Mouse (Mus musculus) heart, embryonic 15.5 days (tissue): ENCODE measurements at regions not wholly inside any gene's neighbourhood (a gene's known extent, or its start where the extent isn't known, plus 50 kb on each side); places are given as distances from the start of the nearest gene placed in this dataset.
"Not testable (repeated sequence)": the region's sequence is repeated elsewhere in the genome, so short reads cannot be mapped to it uniquely, and the experiment has no call there.

Experiments used
- ATAC-seq: fragments of 200-750 bp; cut with Nextera tagmentation; replicated peaks from 2 replicates; pipeline ENCODE4 v1.8.0; 2017; ENCODE audit warnings: low read depth, moderate TSS enrichment; ENCODE audit not compliant: insufficient number of reproducible peaks, insufficient read depth, low FRiP score
- H3K27ac ChIP-seq: fragments of 300-500 bp; sonication (generic); 2 replicates; pipeline ENCODE4 v1.5.1; 2015; ENCODE audit warnings: mild to moderate bottlenecking, inconsistent platforms
- H3K27me3 ChIP-seq: fragments of 300-500 bp; sonication (generic); 2 replicates; pipeline ENCODE4 v1.6.1; 2015; ENCODE audit warnings: inconsistent platforms
- H3K36me3 ChIP-seq: fragments of 300-500 bp; sonication (generic); 2 replicates; pipeline ENCODE4 v1.6.1; 2015; ENCODE audit warnings: mild to moderate bottlenecking, inconsistent platforms
- H3K4me1 ChIP-seq: fragments of 300-500 bp; sonication (generic); replicated peaks from 2 replicates; pipeline ENCODE4 v1.6.1; 2015; ENCODE audit warnings: inconsistent platforms
- H3K4me2 ChIP-seq: fragments of 300-500 bp; sonication (generic); 2 replicates; pipeline ENCODE4 v1.6.1; 2015; ENCODE audit warnings: inconsistent platforms, mild to moderate bottlenecking, moderate library complexity
- H3K4me3 ChIP-seq: fragments of 300-500 bp; sonication (generic); 2 replicates; pipeline ENCODE4 v1.5.1; 2015; ENCODE audit warnings: mild to moderate bottlenecking, inconsistent platforms
- H3K9ac ChIP-seq: fragments of 300-500 bp; sonication (generic); 2 replicates; pipeline ENCODE4 v1.6.1; 2015; ENCODE audit warnings: mild to moderate bottlenecking, inconsistent platforms
- H3K9me3 ChIP-seq: fragments of 300-500 bp; sonication (generic); replicated peaks from 2 replicates; pipeline ENCODE4 v1.6.1; 2016; ENCODE audit warnings: inconsistent platforms
- WGBS: fragments of 180-500 bp; shearing (Covaris S2); methylation state at CpG from one replicate; pipeline ENCODE4 v1.1.7; 2015; ENCODE audit warnings: mixed read lengths; 5-methylcytosine and 5-hydroxymethylcytosine counted together

DNA sequence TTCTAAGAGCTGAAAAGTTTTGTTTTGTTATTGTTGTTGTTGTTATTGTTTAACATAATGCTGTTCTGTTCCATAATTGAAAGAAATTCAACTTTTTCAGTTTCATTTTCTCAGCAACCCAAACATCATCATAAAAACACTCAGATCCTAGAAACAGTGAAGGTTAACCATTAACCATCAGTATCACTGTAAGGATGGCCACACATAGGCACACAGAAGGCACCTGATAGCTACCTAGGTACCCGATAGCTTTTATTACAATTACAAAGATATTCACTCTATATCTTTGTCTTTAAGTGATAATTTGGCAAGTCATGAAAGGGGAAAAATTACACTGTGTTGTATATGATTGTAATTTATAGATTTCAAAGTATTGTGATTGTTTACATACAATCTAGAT is 75.1 kb upstream of the Anapc15-ps start:
- Histone ChIP-seq H3K4me1 (peaks cover 5% of the 10 kb centered on the region), H3K27me3 (no peaks in the 10 kb centered on the region), H3K9me3 (no peaks in the 10 kb centered on the region), H3K27ac (no peak overlapping the region), H3K4me2 (no peak overlapping the region), H3K36me3 (no peaks in the 10 kb centered on the region), H3K9ac (no peak overlapping the region), H3K4me3 (no peak overlapping the region)
- ATAC-seq: no peak
- 93% methylated on average over 1 of the region's 1 CpGs for WGBS

DNA sequence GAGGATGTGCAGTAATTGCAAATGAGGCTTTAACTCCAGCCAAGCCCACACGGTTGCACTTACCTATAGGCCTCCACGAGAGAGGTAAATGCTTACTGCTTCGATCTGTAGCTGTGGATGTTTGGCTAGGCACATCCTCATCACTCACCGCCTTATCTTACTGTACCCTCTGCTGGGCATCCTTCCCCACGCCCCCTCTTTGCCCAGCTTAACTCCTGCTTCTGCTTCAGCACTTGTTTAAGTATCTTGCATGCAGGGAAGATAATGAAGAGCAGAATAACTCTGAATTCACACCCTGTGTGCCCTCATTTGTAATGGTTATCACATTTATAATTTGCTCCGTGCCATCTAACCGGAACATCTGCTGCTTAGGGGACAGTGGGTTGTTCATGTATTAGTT is 74.7 kb upstream of the Anapc15-ps start:
- Histone ChIP-seq H3K9me3 (no peaks in the 10 kb centered on the region), H3K27ac (no peak overlapping the region), H3K27me3 (no peaks in the 10 kb centered on the region), H3K4me3 (no peak overlapping the region), H3K9ac (no peak overlapping the region), H3K4me1 (peaks cover 5% of the 10 kb centered on the region), H3K4me2 (no peak overlapping the region), H3K36me3 (no peaks in the 10 kb centered on the region)
- WGBS: 66% methylated on average over 7 of the region's 7 CpGs
- ATAC-seq: no peak

DNA sequence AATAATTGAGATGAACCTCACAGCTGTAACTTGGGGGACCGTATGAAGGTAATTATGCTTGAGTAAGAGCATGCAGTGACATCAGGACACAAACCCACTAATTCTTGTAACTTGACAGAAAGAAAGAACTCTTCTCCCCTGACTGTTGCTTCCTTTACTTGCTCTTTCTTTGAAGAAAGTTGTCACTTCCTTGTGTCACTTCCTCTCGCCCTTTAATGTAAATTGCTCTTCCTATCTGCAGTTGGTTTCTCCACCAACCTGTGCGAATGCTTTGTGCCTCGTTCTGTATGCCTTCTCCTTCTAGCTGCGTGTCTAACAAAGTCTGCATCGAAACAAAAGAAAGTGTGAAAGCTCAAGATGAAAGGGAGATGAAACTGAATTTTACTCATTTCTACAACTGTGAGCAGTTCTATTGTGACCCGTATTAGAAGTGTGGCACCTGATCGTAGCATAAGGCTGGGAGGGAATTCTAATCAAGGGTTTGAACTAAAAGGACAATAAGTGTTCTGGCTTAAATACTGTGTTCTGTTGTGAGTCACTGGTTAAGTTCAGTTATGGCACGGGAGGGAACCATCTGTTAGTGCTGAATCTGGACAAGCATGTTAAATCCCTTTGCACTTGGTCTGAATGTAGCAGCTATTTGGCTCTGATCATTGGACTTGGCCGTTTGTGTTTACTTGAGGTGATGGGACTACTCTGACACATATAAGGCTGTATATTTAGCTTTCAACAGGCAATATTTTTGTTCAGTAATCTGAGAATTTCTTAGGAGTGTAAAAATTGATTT is 72.8 kb upstream of the Anapc15-ps start:
- no peak for ATAC-seq
- Histone ChIP-seq H3K4me3 (no peak overlapping the region), H3K9me3 (no peaks in the 10 kb centered on the region), H3K36me3 (no peaks in the 10 kb centered on the region), H3K4me2 (no peak overlapping the region), H3K27ac (no peak overlapping the region), H3K27me3 (no peaks in the 10 kb centered on the region), H3K9ac (no peak overlapping the region), H3K4me1 (peaks cover 5% of the 10 kb centered on the region)
- 76% methylated on average over 10 of the region's 10 CpGs for WGBS

DNA sequence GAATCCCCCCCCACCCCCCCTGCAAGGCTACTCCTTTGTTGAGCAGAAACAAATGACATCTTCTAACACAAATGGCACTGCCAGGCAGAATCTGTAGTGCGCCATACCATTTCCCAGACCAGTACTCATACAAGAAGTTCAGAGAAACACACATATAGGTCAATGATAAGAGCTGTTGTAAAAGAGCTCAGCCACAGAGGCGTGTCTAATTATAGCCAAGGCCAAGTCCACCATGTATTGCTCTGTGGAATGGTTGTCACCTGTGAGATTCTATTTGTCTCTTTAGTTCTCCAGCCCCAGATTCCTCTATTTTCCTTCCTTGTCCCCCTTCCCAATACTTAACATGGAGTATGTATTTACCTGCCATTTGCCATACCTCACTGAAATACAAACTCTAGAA is 72.0 kb upstream of the Anapc15-ps start:
- H3K27me3 ChIP-seq: no peaks in the 10 kb centered on the region
- WGBS: 67% methylated on average over 2 of the region's 2 CpGs
- ATAC-seq: no peak

DNA sequence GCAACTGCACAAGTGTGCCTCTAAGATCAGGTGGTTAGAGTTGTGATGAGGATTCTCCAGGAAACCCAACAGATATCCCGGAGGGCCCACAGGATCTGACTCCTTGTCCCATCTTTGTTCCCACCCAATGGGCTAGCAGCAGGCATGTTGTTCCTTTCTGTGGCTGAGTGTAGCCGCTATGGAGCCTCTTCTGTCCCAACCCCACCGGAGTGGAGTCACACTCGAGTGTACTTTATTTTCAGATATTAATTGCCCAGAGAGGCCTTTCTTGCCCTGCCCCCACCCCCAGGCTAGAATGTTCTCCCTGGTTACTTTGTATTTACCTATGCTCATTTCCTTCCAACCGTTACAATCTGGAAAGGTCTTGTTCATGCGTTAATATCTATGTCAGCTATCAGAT is 70.4 kb upstream of the Anapc15-ps start:
- Histone ChIP-seq H3K9me3 (no peaks in the 10 kb centered on the region), H3K27ac (no peak overlapping the region), H3K36me3 (no peaks in the 10 kb centered on the region), H3K27me3 (no peaks in the 10 kb centered on the region), H3K4me3 (no peak overlapping the region), H3K4me1 (peaks cover 5% of the 10 kb centered on the region), H3K9ac (no peak overlapping the region), H3K4me2 (no peak overlapping the region)
- ATAC-seq: no peak
- WGBS: 83% methylated on average over 6 of the region's 6 CpGs

More for the DNA sequence above, 72.0 kb upstream of the Anapc15-ps start:
- Histone ChIP-seq H3K9ac (no peak overlapping the region), H3K4me3 (no peak overlapping the region), H3K9me3 (no peaks in the 10 kb centered on the region), H3K4me1 (peaks cover 5% of the 10 kb centered on the region), H3K4me2 (no peak overlapping the region), H3K36me3 (no peaks in the 10 kb centered on the region), H3K27ac (no peak overlapping the region)

DNA sequence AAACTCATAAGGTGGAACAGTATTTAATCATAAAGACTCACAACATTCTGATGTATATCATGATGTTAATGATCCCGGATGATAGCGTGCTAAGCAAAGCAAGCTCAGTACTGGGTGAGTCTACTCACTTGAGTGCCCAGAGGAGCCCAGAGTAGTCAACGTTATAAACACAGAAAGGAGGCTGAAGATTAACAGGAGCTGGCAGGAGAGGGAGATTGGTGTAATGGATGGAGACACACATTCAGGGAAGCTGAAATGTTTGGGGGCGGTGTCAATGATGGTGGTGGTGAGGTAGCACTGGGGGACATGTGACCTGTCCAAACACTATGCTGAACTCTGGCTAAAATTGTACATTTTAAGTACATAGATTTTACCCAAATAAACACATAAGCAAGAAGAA is 66.2 kb upstream of the Anapc15-ps start:
- H3K36me3 ChIP-seq: no peaks in the 10 kb centered on the region
- H3K27ac ChIP-seq: no peak overlapping the region
- H3K9me3 ChIP-seq: no peaks in the 10 kb centered on the region
- no peak overlapping the region for H3K4me3 ChIP-seq
- H3K9ac ChIP-seq: no peak overlapping the region
- no peak overlapping the region for H3K4me2 ChIP-seq
- H3K27me3 ChIP-seq: no peaks in the 10 kb centered on the region
- ATAC-seq: no peak
- no peaks in the 10 kb centered on the region for H3K4me1 ChIP-seq
- 87% methylated on average over 4 of the region's 4 CpGs for WGBS

DNA sequence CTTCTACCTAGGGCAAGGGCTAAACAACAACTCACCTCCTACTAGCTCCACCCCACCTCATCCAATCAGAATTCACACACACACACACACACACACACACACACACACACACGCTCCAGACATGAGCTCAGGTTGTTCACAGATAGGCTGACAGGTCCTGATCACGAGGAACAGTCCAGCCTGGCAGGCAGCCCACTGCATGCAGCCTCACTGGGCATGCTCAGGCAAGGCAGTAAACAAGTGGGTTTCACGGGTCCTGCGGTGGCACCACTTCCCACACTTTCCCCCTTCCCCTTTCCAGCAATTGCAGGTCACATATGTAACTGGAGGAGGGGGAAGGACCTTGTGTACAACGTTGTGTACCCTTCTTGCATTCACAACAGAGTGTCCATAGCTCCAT is 63.5 kb upstream of the Anapc15-ps start:
- not testable (repeated sequence) for H3K9ac ChIP-seq, H3K27me3 ChIP-seq, H3K4me1 ChIP-seq, H3K27ac ChIP-seq, ATAC-seq, H3K4me2 ChIP-seq, H3K36me3 ChIP-seq, H3K9me3 ChIP-seq, H3K4me3 ChIP-seq
- 53% methylated on average over 5 of the region's 5 CpGs for WGBS

DNA sequence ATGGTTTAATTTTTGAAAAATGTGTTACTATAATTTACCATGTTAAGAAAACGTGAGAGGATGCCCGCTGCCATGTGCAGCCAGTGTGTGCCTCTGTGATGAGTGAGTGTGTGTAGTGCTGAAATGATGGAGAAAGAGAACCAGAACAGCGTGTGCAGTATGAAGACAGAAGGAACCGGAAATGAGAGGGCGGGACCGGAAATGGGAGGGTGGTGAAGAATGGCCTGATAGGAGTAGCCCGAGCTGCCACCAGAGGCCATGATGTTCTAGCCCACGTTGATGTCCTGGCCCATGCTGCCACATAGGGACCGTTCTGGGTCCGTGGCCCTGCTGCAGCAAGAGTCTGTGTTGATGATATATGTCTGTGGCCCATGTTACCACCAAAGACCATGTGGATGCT is 57.8 kb upstream of the Anapc15-ps start:
- H3K27ac ChIP-seq: no peak overlapping the region
- no peaks in the 10 kb centered on the region for H3K36me3 ChIP-seq
- WGBS: 85% methylated on average over 10 of the region's 10 CpGs
- no peak overlapping the region for H3K4me2 ChIP-seq
- ATAC-seq: no peak
- H3K9me3 ChIP-seq: no peaks in the 10 kb centered on the region
- H3K27me3 ChIP-seq: no peaks in the 10 kb centered on the region
- no peak overlapping the region for H3K9ac ChIP-seq
- peaks cover 14% of the 10 kb centered on the region for H3K4me1 ChIP-seq
- no peak overlapping the region for H3K4me3 ChIP-seq

DNA sequence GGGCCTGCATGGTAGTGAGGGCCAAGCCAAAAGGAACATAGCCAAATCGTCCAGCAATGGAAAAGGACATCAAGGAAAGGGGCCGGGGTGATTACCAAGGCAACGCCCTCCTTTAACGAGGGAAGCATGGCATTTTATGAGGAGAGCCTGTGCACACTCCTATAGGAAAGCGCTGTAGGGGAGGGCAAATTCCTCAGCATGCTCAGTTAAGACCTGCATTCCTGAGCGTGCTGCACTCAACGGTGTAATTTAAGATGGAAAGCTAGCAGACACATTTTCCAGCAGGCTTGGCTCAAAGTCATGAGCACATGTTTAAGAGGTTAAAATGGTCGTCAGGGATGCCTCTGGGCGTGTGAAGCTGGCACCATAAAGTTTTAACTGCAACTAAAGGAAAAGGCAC is 56.6 kb upstream of the Anapc15-ps start:
- Histone ChIP-seq H3K9me3 (no peaks in the 10 kb centered on the region), H3K4me3 (no peak overlapping the region), H3K4me1 (peaks cover 21% of the 10 kb centered on the region), H3K27me3 (no peaks in the 10 kb centered on the region), H3K4me2 (peak overlapping the region; percentile 37), H3K27ac (peak overlapping the region; percentile 68), H3K9ac (no peak overlapping the region), H3K36me3 (no peaks in the 10 kb centered on the region)
- WGBS: 20% methylated on average over 9 of the region's 9 CpGs
- ATAC-seq: peak; percentile 69; the same call in 1 of the 2 replicates

DNA sequence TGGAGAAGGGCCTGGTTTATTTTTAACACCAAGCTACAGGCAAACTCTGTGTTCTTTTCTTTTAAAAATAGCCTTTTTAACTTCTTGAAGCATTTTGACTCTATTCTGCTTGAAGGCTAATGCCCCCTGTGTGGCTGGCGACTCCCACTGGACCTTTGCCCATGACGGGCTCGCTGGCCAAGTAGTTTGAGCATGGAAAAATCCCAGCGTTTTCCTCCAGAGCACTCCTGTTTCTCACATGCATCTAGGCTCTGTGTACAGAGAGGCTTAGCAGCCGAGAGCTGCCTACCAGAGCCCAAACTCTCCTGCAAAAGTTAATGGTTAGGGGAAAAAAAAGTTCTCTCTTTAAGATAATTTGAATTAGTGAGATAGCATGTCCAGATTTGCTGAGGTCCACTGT is 52.7 kb upstream of the Anapc15-ps start:
- H3K4me3 ChIP-seq: no peak overlapping the region
- H3K27me3 ChIP-seq: no peaks in the 10 kb centered on the region
- no peaks in the 10 kb centered on the region for H3K36me3 ChIP-seq
- H3K9ac ChIP-seq: no peak overlapping the region
- 32% methylated on average over 5 of the region's 5 CpGs for WGBS
- H3K27ac ChIP-seq: peak overlapping the region; percentile 48
- ATAC-seq: 0 out of 2 replicates have a peak, but pooled peaks have one; percentile 27
- peaks cover 21% of the 10 kb centered on the region for H3K4me1 ChIP-seq
- no peaks in the 10 kb centered on the region for H3K9me3 ChIP-seq
- H3K4me2 ChIP-seq: 0 out of 2 replicates have a peak overlapping the region, but pooled peaks have one; percentile 5

DNA sequence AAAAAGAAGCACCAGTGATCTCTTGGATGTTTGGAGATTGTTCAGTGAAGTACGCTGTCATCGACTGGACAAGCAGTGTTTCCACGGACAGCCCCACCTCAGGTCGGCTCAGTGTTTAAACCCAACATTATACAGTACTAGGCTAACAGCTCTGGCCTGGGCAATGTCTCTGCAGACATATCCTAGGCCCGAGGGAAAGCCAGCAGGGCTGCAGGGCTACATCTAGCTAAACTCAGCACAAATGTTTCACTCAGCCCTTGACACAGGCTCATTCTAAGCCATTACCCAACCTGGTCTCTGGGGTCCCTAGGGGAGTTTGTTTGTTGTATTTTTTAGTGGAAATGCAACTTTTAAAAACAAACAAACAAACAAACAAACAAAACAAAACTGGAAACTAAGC is 52.1 kb upstream of the Anapc15-ps start:
- Histone ChIP-seq H3K27me3 (no peaks in the 10 kb centered on the region), H3K4me2 (no peak overlapping the region), H3K9me3 (no peaks in the 10 kb centered on the region), H3K27ac (peak overlapping the region; percentile 48; the same call in 1 of the 2 replicates), H3K9ac (no peak overlapping the region), H3K4me3 (no peak overlapping the region), H3K4me1 (peaks cover 20% of the 10 kb centered on the region), H3K36me3 (no peaks in the 10 kb centered on the region)
- no peak for ATAC-seq
- WGBS: 47% methylated on average over 5 of the region's 5 CpGs
